Mouse (Mus musculus): ENCODE measurements at regions not wholly inside any gene's neighbourhood (a gene's known extent, or its start where the extent isn't known, plus 50 kb on each side); places are given as distances from the start of the nearest gene placed in this dataset.
A peak's percentile ranks its signal among the peaks of the same experiment; 100 is the strongest.

DNA sequence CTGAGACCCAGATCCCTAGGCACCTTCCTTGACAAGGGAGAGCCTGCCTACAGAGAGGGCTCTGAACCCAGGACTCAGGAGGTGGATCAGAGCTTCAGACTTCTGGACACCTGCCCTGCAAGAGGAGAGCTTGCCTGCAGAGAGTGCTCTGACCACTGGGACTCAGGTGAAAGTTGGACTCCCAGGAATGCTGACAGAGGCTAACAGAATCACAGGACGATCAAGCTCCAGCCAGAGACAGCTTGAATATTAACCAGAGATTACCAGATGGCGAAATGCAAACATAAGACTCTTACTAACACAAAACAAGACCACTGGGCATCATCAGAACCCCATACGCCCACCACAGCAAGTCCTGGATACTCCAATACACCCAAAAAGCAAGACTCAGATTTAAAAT lies 600.8 kb downstream of the Ctag2 start:
- DNase-seq, result peak; percentile 65

Measured in kidney, adult 9 months (tissue).